Mouse (Mus musculus): ENCODE measurements at regions not wholly inside any gene's neighbourhood (a gene's known extent, or its start where the extent isn't known, plus 50 kb on each side); places are given as distances from the start of the nearest gene placed in this dataset.

DNA sequence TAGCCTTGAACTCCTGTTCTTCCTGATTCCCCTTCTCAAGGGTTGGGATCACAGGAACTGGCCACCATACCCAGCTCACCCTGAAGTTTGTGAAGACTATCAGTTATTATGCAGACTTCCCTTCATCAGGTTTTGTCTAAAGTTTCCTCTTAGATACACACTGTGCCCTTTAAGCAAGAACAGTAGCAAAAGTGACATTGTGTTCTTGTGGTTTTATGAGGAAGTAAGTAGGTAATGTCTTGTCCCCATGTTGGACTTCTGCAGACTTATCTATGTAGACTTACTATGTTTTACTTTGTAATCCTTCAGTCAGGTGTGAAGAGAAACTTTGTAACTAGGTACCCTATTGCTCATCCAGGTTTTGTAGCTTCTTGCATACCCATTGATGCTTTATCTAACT, 51.5 kb upstream of the Btg1 start:
- no peak overlapping the region for H3K4me3 ChIP-seq (ENCODE audit: low read depth, low read length)
- H3K27ac ChIP-seq (ENCODE audit: low read depth, low read length): no peak overlapping the region
- no peaks in the 10 kb centered on the region for H3K4me1 ChIP-seq (ENCODE audit: insufficient read depth, low read length)
- no peak for DNase-seq (ENCODE audit: low spot score)
- H3K9ac ChIP-seq (replicated peaks; ENCODE audit: low read length, poor library complexity, severe bottlenecking): no peak overlapping the region
- no peak for TF ChIP-seq CTCF (IDR thresholded peaks at IDR 0.05)
- H3K27me3 ChIP-seq (ENCODE audit: insufficient read depth, low read length): no peaks in the 10 kb centered on the region
- ATAC-seq (ENCODE audit: low FRiP score): no peak
- no peaks in the 10 kb centered on the region for H3K9me3 ChIP-seq (ENCODE audit: low read length)
- no peak overlapping the region for H3K4me2 ChIP-seq (ENCODE audit: low read depth, low read length, poor library complexity, severe bottlenecking)
- no peaks in the 10 kb centered on the region for H3K36me3 ChIP-seq (ENCODE audit: insufficient read depth, low read length)
